Mouse (Mus musculus): ENCODE data around the gene Kctd19. TPM values are rescaled to one million over a fixed set of nuclear protein-coding genes. Genes with fewer than 3 reads are reported as not detected.

Gene Kctd19
- total RNA-seq, 2 experiments from 2014 or later, result not detected

- no peak for DNase-seq
These were observed 54.1 kb downstream of the Kctd19 start for GRCm38 (mm10) chr8:105359208-105359607.

GRCm38 (mm10) chr8:105356681-105357080 lies 56.6 kb downstream of the Kctd19 start:
- no peak for DNase-seq

- peak in 1 of 2 experiments; percentile 40 for DNase-seq
These were observed 57.9 kb downstream of the Kctd19 start for GRCm38 (mm10) chr8:105355179-105356024.

- DNase-seq, result no peak
These were observed 58.8 kb downstream of the Kctd19 start for GRCm38 (mm10) chr8:105354549-105354948.

- DNase-seq, result no peak
These were observed 59.6 kb downstream of the Kctd19 start for GRCm38 (mm10) chr8:105353583-105354135.

- no peak for DNase-seq
These were observed 63.1 kb downstream of the Kctd19 start for GRCm38 (mm10) chr8:105350186-105350585.

GRCm38 (mm10) chr8:105349096-105349771 lies 64.1 kb downstream of the Kctd19 start:
- peak; percentile 35 to 57 for DNase-seq

- peak; percentile 50 to 63 for DNase-seq
These were observed 64.7 kb downstream of the Kctd19 start, which contains the start of gene Slc9a5 for GRCm38 (mm10) chr8:105348450-105349095. TSS of gene Slc9a5 (plus strand) at chr8:105348843.

GRCm38 (mm10) chr8:105347428-105348221 lies 65.7 kb downstream of the Kctd19 start, which contains the start of gene Fhod1:
TSS of gene Fhod1 (minus strand) at chr8:105347953.
- DNase-seq, result peak; percentile 97 to 98

- peak; percentile 51 to 71 for DNase-seq
These were observed 66.5 kb downstream of the Kctd19 start for GRCm38 (mm10) chr8:105346611-105347427.

GRCm38 (mm10) chr8:105345061-105345975 lies 68.0 kb downstream of the Kctd19 start:
- peak; percentile 77 to 81 for DNase-seq

GRCm38 (mm10) chr8:105343791-105344574 lies 69.3 kb downstream of the Kctd19 start:
- DNase-seq, result no peak

GRCm38 (mm10) chr8:105342768-105343167 lies 70.5 kb downstream of the Kctd19 start:
- DNase-seq, result no peak

- no peak for DNase-seq
These were observed 71.9 kb downstream of the Kctd19 start for GRCm38 (mm10) chr8:105341399-105341798.

GRCm38 (mm10) chr8:105339886-105340635 lies 73.2 kb downstream of the Kctd19 start:
- peak; percentile 41 to 63 for DNase-seq

GRCm38 (mm10) chr8:105338992-105339391 lies 74.3 kb downstream of the Kctd19 start:
- DNase-seq, result no peak

- no peak for DNase-seq
These were observed 76.8 kb downstream of the Kctd19 start for GRCm38 (mm10) chr8:105336373-105337130.
